Mouse (Mus musculus) stomach, embryonic 15.5 days (tissue): ENCODE results near the gene Slc34a3. TPM values are rescaled to one million over a fixed set of nuclear protein-coding genes. Genes with fewer than 3 reads are reported as not detected.

ENCODE experiments used
- ATAC-seq: fragments of 200-750 bp; cut with Nextera tagmentation; 2 replicates; pipeline ENCODE4 v1.8.0; 2017; ENCODE audit warnings: low read depth, moderate number of reproducible peaks, moderate TSS enrichment; ENCODE audit not compliant: insufficient read depth, low FRiP score
- H3K27ac ChIP-seq: fragments of 300-500 bp; sonication (generic); 2 replicates; pipeline ENCODE4 v1.5.1; 2015; ENCODE audit warnings: mild to moderate bottlenecking, inconsistent platforms
- H3K27me3 ChIP-seq: fragments of 300-500 bp; sonication (generic); replicated peaks from 2 replicates; pipeline ENCODE4 v1.6.1; 2015; ENCODE audit warnings: inconsistent platforms
- H3K36me3 ChIP-seq: fragments of 300-500 bp; sonication (generic); 2 replicates; pipeline ENCODE4 v1.6.1; 2015; ENCODE audit warnings: inconsistent platforms
- H3K4me1 ChIP-seq: fragments of 300-500 bp; sonication (generic); 2 replicates; pipeline ENCODE4 v1.6.1; 2015; ENCODE audit warnings: inconsistent platforms
- H3K4me2 ChIP-seq: fragments of 300-500 bp; sonication (generic); 2 replicates; pipeline ENCODE4 v1.6.1; 2015; ENCODE audit warnings: mild to moderate bottlenecking, inconsistent platforms
- H3K4me3 ChIP-seq: fragments of 300-500 bp; sonication (generic); replicated peaks from 2 replicates; pipeline ENCODE4 v1.5.1; 2015; ENCODE audit warnings: inconsistent platforms
- H3K9ac ChIP-seq: fragments of 300-500 bp; sonication (generic); 2 replicates; pipeline ENCODE4 v1.6.1; 2015; ENCODE audit warnings: inconsistent platforms
- H3K9me3 ChIP-seq: fragments of 300-500 bp; sonication (generic); 2 replicates; pipeline ENCODE4 v1.6.1; 2016; ENCODE audit warnings: inconsistent platforms
- WGBS: fragments of 180-500 bp; shearing (Covaris S2); methylation state at CpG from one replicate; pipeline ENCODE4 v1.1.7; 2015; 5-methylcytosine and 5-hydroxymethylcytosine counted together
- polyA plus RNA-seq: library from polyadenylated mRNA; unstranded; fragments of >200 nt; fragmentation: Nextera tagmentation; extraction: Ambion mirVana; gene quantifications from 2 replicates; pipeline ENCODE4 v1.2.1, GENCODE M21; 2015

Gene Slc34a3
- polyA plus RNA-seq, 1 experiment from 2014 or later = 0.65 TPM

DNA sequence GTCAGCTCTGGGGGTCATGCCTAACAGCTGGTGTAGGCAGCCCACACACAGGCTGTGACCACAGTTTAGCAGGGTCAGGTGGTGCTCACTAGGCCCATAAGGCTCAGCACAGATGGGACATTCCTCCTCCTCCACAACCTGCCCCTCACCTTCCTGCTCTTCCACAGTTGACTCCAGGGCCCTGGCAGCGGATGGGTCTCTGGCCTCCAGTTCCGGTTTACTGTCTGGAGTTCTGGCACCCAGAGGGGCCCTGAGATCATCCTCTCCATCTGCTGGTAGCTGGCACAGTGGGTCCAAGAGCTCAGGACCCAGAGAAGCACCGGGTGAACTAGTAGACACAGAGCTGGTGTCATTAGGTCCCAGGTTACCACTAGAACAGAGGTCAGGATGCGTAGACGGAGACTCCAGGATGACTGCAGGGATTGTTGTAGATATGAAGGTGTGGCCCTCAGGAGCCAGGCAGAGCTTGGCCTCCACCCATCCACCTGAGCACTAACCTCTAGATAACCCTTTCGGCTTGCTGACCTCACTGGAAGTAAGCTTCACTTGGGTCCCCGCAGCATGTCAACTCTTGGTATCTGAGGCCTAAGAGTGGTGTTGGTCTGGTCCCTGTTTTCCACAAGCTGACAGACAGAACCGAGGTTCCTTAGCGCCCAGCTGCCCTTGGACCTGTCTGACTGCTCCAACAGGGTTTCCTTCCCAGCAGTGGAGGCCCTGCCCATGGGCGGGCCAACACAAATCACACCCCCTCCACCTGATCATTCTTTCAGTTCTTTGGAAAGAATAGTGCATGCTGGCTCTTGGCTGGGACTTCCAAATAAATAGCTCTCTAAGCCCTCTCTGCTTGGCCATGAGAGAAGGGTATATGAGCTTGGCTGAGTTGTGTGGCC, 12.3 kb upstream of the Slc34a3 start, which contains the start of gene AL732309.1:
Gene AL732309.1 (minus strand): TSS at position 681 of the 890 bp plus-strand sequence.
- H3K9ac ChIP-seq = no peak within 1 kb of the TSS
- peak; percentile 63 for ATAC-seq
- H3K4me2 ChIP-seq = no peak within 1 kb of the TSS
- H3K27me3 ChIP-seq = 0 out of 2 replicates have a peak, but pooled peaks cover 19% of the 10 kb centered on the region
- no peak within 1 kb of the TSS for H3K4me3 ChIP-seq
- H3K4me1 ChIP-seq = peaks cover 13% of the 10 kb centered on the region; the same call in 1 of the 2 replicates
- WGBS = 79% methylated on average over 10 of the region's 10 CpGs
- H3K36me3 ChIP-seq = peaks cover 31% of the 10 kb centered on the region; the same call in 1 of the 2 replicates
- no peaks in the 10 kb centered on the region for H3K9me3 ChIP-seq
- no peak within 1 kb of the TSS; the same call in 1 of the 2 replicates for H3K27ac ChIP-seq

GRCm38 (mm10) chr2:25244144-25244543, 10.0 kb upstream of the Slc34a3 start:
- no peak for ATAC-seq
- WGBS = 88% methylated on average over 4 of the region's 4 CpGs

DNA sequence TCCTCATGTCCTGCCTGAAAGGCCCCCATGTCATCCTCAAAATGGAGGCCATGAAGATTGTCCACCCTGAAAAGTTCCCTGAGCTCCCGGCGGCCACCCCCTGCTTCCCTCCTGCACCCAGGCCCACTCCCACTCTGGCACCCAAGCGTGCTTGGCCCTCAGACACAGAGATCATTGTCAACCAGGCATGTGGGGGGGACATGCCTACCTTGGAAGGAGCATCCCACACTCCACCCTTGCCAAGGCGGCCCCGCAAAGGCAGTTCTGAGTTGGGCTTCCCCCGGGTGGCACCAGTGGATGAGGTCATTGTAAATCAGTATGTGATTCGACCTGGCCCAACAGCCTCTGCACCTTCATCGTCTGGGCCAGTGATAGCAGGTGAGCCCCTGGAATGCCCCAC, 9.2 kb upstream of the Slc34a3 start:
- no peak overlapping the region for H3K4me2 ChIP-seq
- ATAC-seq = no peak
- H3K4me3 ChIP-seq = no peak overlapping the region

More at GRCm38 (mm10) chr2:25244144-25244543, 10.0 kb upstream of the Slc34a3 start:
- Histone ChIP-seq H3K9me3 (no peaks in the 10 kb centered on the region), H3K4me3 (no peak overlapping the region), H3K9ac (no peak overlapping the region), H3K36me3 (0 out of 2 replicates have a peak, but pooled peaks cover 12% of the 10 kb centered on the region), H3K27ac (no peak overlapping the region), H3K4me1 (peaks cover 25% of the 10 kb centered on the region), H3K27me3 (0 out of 2 replicates have a peak, but pooled peaks cover 20% of the 10 kb centered on the region), H3K4me2 (no peak overlapping the region)

GRCm38 (mm10) chr2:25242101-25242506, 7.9 kb upstream of the Slc34a3 start, which contains the start of the genes Rnf208 and Cysrt1:
Gene Rnf208 (plus strand): TSS chr2:25242255.
Gene Cysrt1 (minus strand): TSS chr2:25242452.
- Histone ChIP-seq H3K4me2 (peak within 1 kb of the TSS; percentile 97), H3K4me3 (peak within 1 kb of the TSS; percentile 52), H3K9me3 (no peaks in the 10 kb centered on the region), H3K4me1 (peaks cover 25% of the 10 kb centered on the region), H3K27me3 (0 out of 2 replicates have a peak, but pooled peaks cover 20% of the 10 kb centered on the region), H3K27ac (peak within 1 kb of the TSS; percentile 60), H3K36me3 (no peaks in the 10 kb centered on the region), H3K9ac (peak within 1 kb of the TSS; percentile 44)
- ATAC-seq = no peak
- under 1% methylated on average over 53 of the region's 59 CpGs for WGBS

More for the DNA sequence above, 9.2 kb upstream of the Slc34a3 start:
- WGBS = 71% methylated on average over 8 of the region's 8 CpGs
- H3K9me3 ChIP-seq = no peaks in the 10 kb centered on the region
- H3K36me3 ChIP-seq = 0 out of 2 replicates have a peak, but pooled peaks cover 5% of the 10 kb centered on the region
- H3K4me1 ChIP-seq = peaks cover 25% of the 10 kb centered on the region
- no peak overlapping the region for H3K27ac ChIP-seq
- 0 out of 2 replicates have a peak, but pooled peaks cover 20% of the 10 kb centered on the region for H3K27me3 ChIP-seq
- no peak overlapping the region for H3K9ac ChIP-seq

- 13% methylated on average over 6 of the region's 6 CpGs for WGBS
- Histone ChIP-seq H3K4me3 (peak overlapping the region; percentile 52), H3K4me1 (peaks cover 25% of the 10 kb centered on the region), H3K27ac (peak overlapping the region; percentile 60), H3K9ac (no peak overlapping the region), H3K36me3 (no peaks in the 10 kb centered on the region), H3K4me2 (peak overlapping the region; percentile 97), H3K27me3 (0 out of 2 replicates have a peak, but pooled peaks cover 20% of the 10 kb centered on the region), H3K9me3 (no peaks in the 10 kb centered on the region)
- ATAC-seq = no peak
Observed at GRCm38 (mm10) chr2:25241438-25241775, 7.2 kb upstream of the Slc34a3 start.

GRCm38 (mm10) chr2:25240723-25241437, 6.7 kb upstream of the Slc34a3 start:
- no peaks in the 10 kb centered on the region for H3K36me3 ChIP-seq
- peaks cover 25% of the 10 kb centered on the region for H3K4me1 ChIP-seq
- 2% methylated on average over 29 of the region's 29 CpGs for WGBS
- H3K9ac ChIP-seq = no peak overlapping the region
- no peaks in the 10 kb centered on the region for H3K9me3 ChIP-seq
- H3K27ac ChIP-seq = peak overlapping the region; percentile 60
- peak; percentile 67 for ATAC-seq
- H3K4me3 ChIP-seq = peak overlapping the region; percentile 52
- peak overlapping the region; percentile 97 for H3K4me2 ChIP-seq
- 0 out of 2 replicates have a peak, but pooled peaks cover 20% of the 10 kb centered on the region for H3K27me3 ChIP-seq

GRCm38 (mm10) chr2:25240310-25240709, 6.1 kb upstream of the Slc34a3 start:
- Histone ChIP-seq H3K4me2 (peak overlapping the region; percentile 97), H3K27me3 (0 out of 2 replicates have a peak, but pooled peaks cover 20% of the 10 kb centered on the region), H3K9me3 (no peaks in the 10 kb centered on the region), H3K36me3 (no peaks in the 10 kb centered on the region), H3K9ac (no peak overlapping the region), H3K27ac (peak overlapping the region; percentile 60; the same call in 1 of the 2 replicates), H3K4me3 (peak overlapping the region; percentile 52), H3K4me1 (peaks cover 25% of the 10 kb centered on the region)
- ATAC-seq = no peak
- WGBS = 47% methylated on average over 8 of the region's 8 CpGs

DNA sequence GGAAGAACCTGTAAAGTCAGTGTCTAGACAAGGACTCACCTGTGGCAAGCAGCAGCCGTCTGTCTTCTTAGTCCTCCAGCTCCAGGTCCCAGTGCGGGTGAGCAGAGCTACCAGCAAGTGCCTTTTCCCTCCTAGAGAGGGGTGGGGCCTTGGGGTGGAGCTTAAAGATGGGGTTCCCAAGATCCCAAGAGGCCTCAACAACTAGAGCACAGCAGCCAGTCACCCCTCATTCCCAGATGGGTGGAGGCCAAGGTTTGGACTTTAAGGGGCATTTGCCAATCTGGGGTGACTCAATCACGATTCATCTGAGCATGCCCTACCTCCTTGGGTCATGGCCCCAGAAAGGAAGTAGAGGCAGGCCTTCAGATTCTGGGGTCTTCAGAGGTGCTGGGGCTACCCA, 5.6 kb upstream of the Slc34a3 start:
- H3K27ac ChIP-seq = no peak overlapping the region
- no peaks in the 10 kb centered on the region for H3K9me3 ChIP-seq
- no peak overlapping the region for H3K4me3 ChIP-seq
- no peak for ATAC-seq
- H3K4me1 ChIP-seq = peaks cover 25% of the 10 kb centered on the region
- 0 out of 2 replicates have a peak, but pooled peaks cover 20% of the 10 kb centered on the region for H3K27me3 ChIP-seq
- 82% methylated on average over 3 of the region's 3 CpGs for WGBS
- no peaks in the 10 kb centered on the region for H3K36me3 ChIP-seq
- H3K4me2 ChIP-seq = no peak overlapping the region
- no peak overlapping the region for H3K9ac ChIP-seq

- Histone ChIP-seq H3K4me1 (peaks cover 25% of the 10 kb centered on the region), H3K27ac (peak overlapping the region; percentile 51), H3K4me3 (no peak overlapping the region), H3K9ac (no peak overlapping the region), H3K27me3 (0 out of 2 replicates have a peak, but pooled peaks cover 17% of the 10 kb centered on the region), H3K4me2 (no peak overlapping the region), H3K9me3 (no peaks in the 10 kb centered on the region), H3K36me3 (no peaks in the 10 kb centered on the region)
- no peak for ATAC-seq
Observed at GRCm38 (mm10) chr2:25238106-25238505, 3.9 kb upstream of the Slc34a3 start.

- H3K27ac ChIP-seq = peak overlapping the region; percentile 51
- no peaks in the 10 kb centered on the region for H3K9me3 ChIP-seq
- H3K27me3 ChIP-seq = 0 out of 2 replicates have a peak, but pooled peaks cover 11% of the 10 kb centered on the region
- 56% methylated on average over 4 of the region's 4 CpGs for WGBS
- H3K36me3 ChIP-seq = no peaks in the 10 kb centered on the region
- no peak for ATAC-seq
- H3K4me2 ChIP-seq = no peak overlapping the region
- peaks cover 21% of the 10 kb centered on the region for H3K4me1 ChIP-seq
- no peak overlapping the region for H3K9ac ChIP-seq
- H3K4me3 ChIP-seq = no peak overlapping the region
Observed at GRCm38 (mm10) chr2:25237522-25237921, 3.4 kb upstream of the Slc34a3 start.

GRCm38 (mm10) chr2:25236614-25237013, 2.5 kb upstream of the Slc34a3 start, which contains the start of gene Rnf224:
Gene Rnf224 (minus strand): TSS chr2:25236787.
- no peaks in the 10 kb centered on the region for H3K36me3 ChIP-seq
- no peak within 1 kb of the TSS for H3K4me3 ChIP-seq
- H3K4me2 ChIP-seq = no peak within 1 kb of the TSS
- peaks cover 13% of the 10 kb centered on the region for H3K4me1 ChIP-seq
- ATAC-seq = no peak
- WGBS = 33% methylated on average over 8 of the region's 8 CpGs
- peak within 1 kb of the TSS; percentile 51 for H3K27ac ChIP-seq
- H3K27me3 ChIP-seq = 0 out of 2 replicates have a peak, but pooled peaks cover 3% of the 10 kb centered on the region
- H3K9ac ChIP-seq = no peak within 1 kb of the TSS
- no peaks in the 10 kb centered on the region for H3K9me3 ChIP-seq
